Mouse (Mus musculus) kidney, adult 2 months (tissue): ENCODE measurements at regions not wholly inside any gene's neighbourhood (a gene's known extent, or its start where the extent isn't known, plus 50 kb on each side); places are given as distances from the start of the nearest gene placed in this dataset.

Experiments used
- CTCF ChIP-seq: fragments of 200-500 bp; conservative IDR thresholded peaks from 2 replicates; pipeline ENCODE4 v1.5.1; 2011; ENCODE audit warnings: low read depth, mild to moderate bottlenecking, control low read depth, low read length, moderate library complexity, mixed read lengths; ENCODE audit not compliant: insufficient read depth, insufficient read length
- POLR2A ChIP-seq: fragments of 200-500 bp; IDR thresholded peaks from one replicate; pipeline ENCODE4 v1.6.1; 2011; ENCODE audit warnings: low read depth, low read length, control low read depth

DNA sequence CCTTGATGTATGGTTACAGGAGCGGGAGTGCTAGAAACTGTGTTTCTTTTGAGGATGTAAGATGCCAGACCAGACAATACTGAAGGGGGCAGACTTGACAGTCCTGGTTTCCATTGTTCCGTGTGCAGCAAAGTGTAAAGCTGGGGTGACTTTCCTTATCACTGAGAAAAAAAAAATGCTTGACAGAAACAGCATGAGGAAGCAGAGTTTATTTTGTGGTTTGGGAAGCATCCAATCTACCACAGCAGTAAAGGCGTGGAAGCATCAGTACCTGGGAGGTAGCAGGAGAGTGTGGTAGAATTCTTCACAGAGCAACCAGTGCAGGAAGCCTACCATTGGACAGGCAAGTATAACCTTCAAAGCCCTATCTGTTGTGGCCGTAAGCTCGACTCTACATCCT lies 322.3 kb downstream of the Mycn start:
- TF ChIP-seq POLR2A: no peak
- TF ChIP-seq CTCF: no peak
